Mouse (Mus musculus): ENCODE data around the gene Mtnr1b. TPM values are rescaled to one million over a fixed set of nuclear protein-coding genes. Genes with fewer than 3 reads are reported as not detected.
"Not testable (repeated sequence)": the region's sequence is repeated elsewhere in the genome, so short reads cannot be mapped to it uniquely, and the experiment has no call there.

Gene Mtnr1b
- polyA plus RNA-seq, 1 experiment from 2014 or later: not detected

GRCm38 (mm10) chr9:15866280-15867072, 7.9 kb downstream of the Mtnr1b start:
- Histone ChIP-seq H3K9me3 (replicated peaks) (no peaks in the 10 kb centered on the region), H3K4me1 (peaks cover 16% of the 10 kb centered on the region), H3K4me3 (no peak overlapping the region), H3K36me3 (no peaks in the 10 kb centered on the region), H3K27me3 (ENCODE audit: low read depth, poor library complexity, severe bottlenecking) (no peaks in the 10 kb centered on the region), H3K27ac (no peak overlapping the region)
- DNase-seq (ENCODE audit: low spot score): no peak
- 68% methylated on average over 10 of the region's 10 CpGs for WGBS

GRCm38 (mm10) chr9:15861402-15861801, 13.0 kb downstream of the Mtnr1b start:
- Histone ChIP-seq H3K9me3 (replicated peaks) (no peaks in the 10 kb centered on the region), H3K4me1 (peaks cover 12% of the 10 kb centered on the region), H3K4me3 (no peak overlapping the region), H3K27ac (no peak overlapping the region), H3K36me3 (no peaks in the 10 kb centered on the region), H3K27me3 (ENCODE audit: low read depth, poor library complexity, severe bottlenecking) (no peaks in the 10 kb centered on the region)
- no peak for DNase-seq (ENCODE audit: low spot score)
- WGBS: 80% methylated on average over 5 of the region's 5 CpGs

GRCm38 (mm10) chr9:15850749-15851148, 23.6 kb downstream of the Mtnr1b start:
- Histone ChIP-seq H3K4me3 (no peak overlapping the region), H3K36me3 (no peaks in the 10 kb centered on the region), H3K27ac (no peak overlapping the region), H3K4me1 (no peaks in the 10 kb centered on the region), H3K27me3 (ENCODE audit: low read depth, poor library complexity, severe bottlenecking) (no peaks in the 10 kb centered on the region), H3K9me3 (replicated peaks) (no peaks in the 10 kb centered on the region)
- no peak for DNase-seq (ENCODE audit: low spot score)

GRCm38 (mm10) chr9:15845390-15845789, 29.0 kb downstream of the Mtnr1b start:
- Histone ChIP-seq H3K27me3 (ENCODE audit: low read depth, poor library complexity, severe bottlenecking) (no peaks in the 10 kb centered on the region), H3K4me3 (no peak overlapping the region), H3K9me3 (replicated peaks) (no peaks in the 10 kb centered on the region), H3K4me1 (no peaks in the 10 kb centered on the region), H3K36me3 (no peaks in the 10 kb centered on the region), H3K27ac (no peak overlapping the region)
- WGBS: 83% methylated on average over 8 of the region's 8 CpGs
- no peak for DNase-seq (ENCODE audit: low spot score)

- H3K27ac ChIP-seq; H3K27me3 ChIP-seq (ENCODE audit: low read depth, poor library complexity, severe bottlenecking); DNase-seq (ENCODE audit: low spot score); H3K9me3 ChIP-seq (replicated peaks); H3K4me1 ChIP-seq; H3K4me3 ChIP-seq; H3K36me3 ChIP-seq: not testable (repeated sequence)
- WGBS: 90% methylated on average over 4 of the region's 4 CpGs
Observed at GRCm38 (mm10) chr9:15844936-15845335, 29.4 kb downstream of the Mtnr1b start.

GRCm38 (mm10) chr9:15813002-15813911, 61.1 kb downstream of the Mtnr1b start:
- no peak for DNase-seq (ENCODE audit: low spot score)
- H3K4me1 ChIP-seq: peaks cover 8% of the 10 kb centered on the region; the same call in 1 of the 2 replicates
- H3K9me3 ChIP-seq (replicated peaks): no peaks in the 10 kb centered on the region
- H3K4me3 ChIP-seq: no peak overlapping the region
- 75% methylated on average over 6 of the region's 6 CpGs for WGBS
- H3K27me3 ChIP-seq (ENCODE audit: low read depth, poor library complexity, severe bottlenecking): no peaks in the 10 kb centered on the region
- H3K27ac ChIP-seq: no peak overlapping the region
- H3K36me3 ChIP-seq: no peaks in the 10 kb centered on the region

- 92% methylated on average over 2 of the region's 2 CpGs for WGBS
- no peak overlapping the region for H3K4me3 ChIP-seq
- no peak overlapping the region for H3K27ac ChIP-seq
- H3K4me1 ChIP-seq: no peaks in the 10 kb centered on the region
- no peaks in the 10 kb centered on the region for H3K27me3 ChIP-seq (ENCODE audit: low read depth, poor library complexity, severe bottlenecking)
- H3K9me3 ChIP-seq (replicated peaks): no peaks in the 10 kb centered on the region
- DNase-seq (ENCODE audit: low spot score): no peak
- H3K36me3 ChIP-seq: no peaks in the 10 kb centered on the region
Observed at GRCm38 (mm10) chr9:15804296-15804695, 70.1 kb downstream of the Mtnr1b start.

- H3K4me1 ChIP-seq: no peaks in the 10 kb centered on the region
- no peaks in the 10 kb centered on the region for H3K27me3 ChIP-seq (ENCODE audit: low read depth, poor library complexity, severe bottlenecking)
- no peaks in the 10 kb centered on the region for H3K9me3 ChIP-seq (replicated peaks)
- no peaks in the 10 kb centered on the region for H3K36me3 ChIP-seq
- H3K4me3 ChIP-seq: no peak overlapping the region
- no peak overlapping the region for H3K27ac ChIP-seq
- no peak for DNase-seq (ENCODE audit: low spot score)
Observed at GRCm38 (mm10) chr9:15802413-15803027, 71.8 kb downstream of the Mtnr1b start.

GRCm38 (mm10) chr9:15800402-15800801, 74.0 kb downstream of the Mtnr1b start:
- H3K4me1 ChIP-seq: no peaks in the 10 kb centered on the region
- H3K36me3 ChIP-seq: no peaks in the 10 kb centered on the region
- WGBS: 87% methylated on average over 5 of the region's 5 CpGs
- no peak overlapping the region for H3K4me3 ChIP-seq
- H3K9me3 ChIP-seq (replicated peaks): no peaks in the 10 kb centered on the region
- no peak overlapping the region for H3K27ac ChIP-seq
- no peak for DNase-seq (ENCODE audit: low spot score)
- no peaks in the 10 kb centered on the region for H3K27me3 ChIP-seq (ENCODE audit: low read depth, poor library complexity, severe bottlenecking)

- Histone ChIP-seq H3K27me3 (ENCODE audit: low read depth, poor library complexity, severe bottlenecking) (no peaks in the 10 kb centered on the region), H3K4me1 (no peaks in the 10 kb centered on the region), H3K4me3 (no peak overlapping the region), H3K27ac (no peak overlapping the region), H3K9me3 (replicated peaks) (no peaks in the 10 kb centered on the region), H3K36me3 (no peaks in the 10 kb centered on the region)
- 91% methylated on average over 6 of the region's 6 CpGs for WGBS
- peak; percentile 10 for DNase-seq (ENCODE audit: low spot score)
Observed at GRCm38 (mm10) chr9:15794408-15794807, 79.9 kb downstream of the Mtnr1b start.

- Histone ChIP-seq H3K27ac (no peak overlapping the region), H3K9me3 (replicated peaks) (no peaks in the 10 kb centered on the region), H3K36me3 (no peaks in the 10 kb centered on the region), H3K4me3 (no peak overlapping the region), H3K4me1 (no peaks in the 10 kb centered on the region), H3K27me3 (ENCODE audit: low read depth, poor library complexity, severe bottlenecking) (no peaks in the 10 kb centered on the region)
- 87% methylated on average over 9 of the region's 9 CpGs for WGBS
- DNase-seq (ENCODE audit: low spot score): peak; percentile 15
Observed at GRCm38 (mm10) chr9:15792076-15792475, 82.3 kb downstream of the Mtnr1b start.

- H3K27ac ChIP-seq: no peak overlapping the region
- no peaks in the 10 kb centered on the region for H3K4me1 ChIP-seq
- H3K9me3 ChIP-seq (replicated peaks): no peaks in the 10 kb centered on the region
- WGBS: 80% methylated on average over 2 of the region's 2 CpGs
- no peaks in the 10 kb centered on the region for H3K27me3 ChIP-seq (ENCODE audit: low read depth, poor library complexity, severe bottlenecking)
- no peak for DNase-seq (ENCODE audit: low spot score)
- no peak overlapping the region for H3K4me3 ChIP-seq
- no peaks in the 10 kb centered on the region for H3K36me3 ChIP-seq
Observed at GRCm38 (mm10) chr9:15786610-15787009, 87.7 kb downstream of the Mtnr1b start.

- no peaks in the 10 kb centered on the region for H3K36me3 ChIP-seq
- no peaks in the 10 kb centered on the region for H3K4me1 ChIP-seq
- no peak for DNase-seq (ENCODE audit: low spot score)
- no peaks in the 10 kb centered on the region for H3K9me3 ChIP-seq (replicated peaks)
- no peaks in the 10 kb centered on the region for H3K27me3 ChIP-seq (ENCODE audit: low read depth, poor library complexity, severe bottlenecking)
- no peak overlapping the region for H3K4me3 ChIP-seq
- 51% methylated on average over 3 of the region's 3 CpGs for WGBS
- no peak overlapping the region for H3K27ac ChIP-seq
Observed at GRCm38 (mm10) chr9:15786192-15786591, 88.2 kb downstream of the Mtnr1b start.
